Comparison of ENCODE assay signal across 22 mouse cellular contexts in genomic region chr1:174929459-174930181, GRCm38 (mm10). TPM values are rescaled to one million over a fixed set of nuclear protein-coding genes. Genes with fewer than 3 reads are reported as not detected.
DNase-seq lines count a peak whose midpoint lies in the region; ATAC-seq and TF ChIP-seq lines count a peak whose summit lies in the region.
"Had no signal": no experiment of that assay in that cellular context is flagged by ENCODE, and none has a peak within 500 bp of the region (broad histone marks: within the 10 kb centered on the region; RNA-seq: fewer than 3 reads in every experiment).

No protein-coding gene starts in this region.

- H3K4me1 ChIP-seq in hindbrain, postnatal 0 days (ENCODE audit: insufficient read depth, low read length), result no peaks in the 10 kb centered on the region
- peaks cover 6% of the 10 kb centered on the region; the same call in 1 of the 2 replicates for H3K4me1 ChIP-seq in hindbrain, embryonic 12.5 days
- H3K4me1 ChIP-seq: embryonic facial prominence, embryonic 12.5 days; forebrain, embryonic 12.5 days; heart, embryonic 10.5 days had no signal

- no peak overlapping the region for H3K4me3 ChIP-seq in hindbrain, postnatal 0 days (ENCODE audit: low read length)
- H3K4me3 ChIP-seq in hindbrain, embryonic 12.5 days, result no peak overlapping the region
- H3K4me3 ChIP-seq: embryonic facial prominence, embryonic 12.5 days; forebrain, embryonic 12.5 days; heart, embryonic 10.5 days had no signal

- H3K4me2 ChIP-seq in hindbrain, postnatal 0 days (ENCODE audit: low read depth, low read length), result no peak overlapping the region
- no peak overlapping the region for H3K4me2 ChIP-seq in hindbrain, embryonic 12.5 days (replicated peaks)
- H3K4me2 ChIP-seq: embryonic facial prominence, embryonic 12.5 days; forebrain, embryonic 12.5 days; hindbrain, embryonic 14.5 days had no signal

- no peak for TF ChIP-seq CTCF in hindbrain, postnatal 0 days (IDR thresholded peaks at IDR 0.05; ENCODE audit: low read depth)

- intact Hi-C loops in left cerebral cortex, postnatal 14 days (cut with DNase I), result no loop called here

- no peaks in the 10 kb centered on the region for H3K27me3 ChIP-seq in hindbrain, postnatal 0 days (ENCODE audit: insufficient read depth, low read length)
- no peaks in the 10 kb centered on the region for H3K27me3 ChIP-seq in hindbrain, embryonic 12.5 days
- H3K27me3 ChIP-seq: embryonic facial prominence, embryonic 12.5 days; forebrain, embryonic 12.5 days had no signal

- H3K9me3 ChIP-seq in hindbrain, postnatal 0 days (ENCODE audit: low read length), result no peaks in the 10 kb centered on the region
- H3K9me3 ChIP-seq in hindbrain, embryonic 12.5 days (replicated peaks), result no peaks in the 10 kb centered on the region
- H3K9me3 ChIP-seq: embryonic facial prominence, embryonic 12.5 days; forebrain, embryonic 12.5 days; heart, embryonic 10.5 days had no signal

- H3K36me3 ChIP-seq in hindbrain, postnatal 0 days (ENCODE audit: insufficient read depth, low read length), result no peaks in the 10 kb centered on the region
- no peaks in the 10 kb centered on the region for H3K36me3 ChIP-seq in hindbrain, embryonic 12.5 days
- H3K36me3 ChIP-seq: embryonic facial prominence, embryonic 12.5 days; forebrain, embryonic 12.5 days; heart, embryonic 10.5 days had no signal

- WGBS in hindbrain, postnatal 0 days, result 57% methylated on average over 7 of the region's 7 CpGs
- 73% methylated on average over 7 of the region's 7 CpGs for WGBS in hindbrain, embryonic 12.5 days

- no peak for ATAC-seq in hindbrain, postnatal 0 days
- ATAC-seq in hindbrain, embryonic 12.5 days (ENCODE audit: low FRiP score), result no peak
- ATAC-seq: forebrain, embryonic 16.5 days had no signal

- no peak overlapping the region for H3K9ac ChIP-seq in hindbrain, postnatal 0 days (replicated peaks; ENCODE audit: low read length)
- no peak overlapping the region for H3K9ac ChIP-seq in hindbrain, embryonic 12.5 days
- H3K9ac ChIP-seq: embryonic facial prominence, embryonic 12.5 days; forebrain, embryonic 12.5 days; hindbrain, embryonic 14.5 days had no signal

- H3K27ac ChIP-seq in hindbrain, postnatal 0 days, result no peak overlapping the region
- H3K27ac ChIP-seq in hindbrain, embryonic 12.5 days, result no peak overlapping the region
- H3K27ac ChIP-seq: embryonic facial prominence, embryonic 12.5 days; forebrain, embryonic 12.5 days; heart, embryonic 10.5 days; hindbrain, embryonic 14.5 days had no signal

- DNase-seq in hindbrain, postnatal 0 days (ENCODE audit: low spot score), result peak; percentile 18
- DNase-seq in left cerebral cortex, postnatal 14 days (ENCODE audit: low spot score in 2 of 2), result peak; percentile 38 to 77
- DNase-seq in left cerebral cortex, adult 9 months (ENCODE audit: low spot score in 2 of 2), result no peak
- peak; percentile 36 to 40 for DNase-seq in right cerebral cortex, adult 2 months (ENCODE audit: low spot score in 2 of 2)
- no peak for DNase-seq in right cerebral cortex, postnatal 36 days (ENCODE audit: low spot score in 2 of 2)
- no peak for DNase-seq in kidney, adult 18-20 months
- DNase-seq: adrenal gland, adult 8-10 months; adrenal gland, postnatal 36 days; cerebellum, adult 11-12 months; cerebellum, adult 9-10 months; cerebellum, postnatal 25 days; gastrocnemius, postnatal 36 days; heart, adult 18-20 months; heart, postnatal 10 days had no signal

RNA-seq across cellular contexts. Expression of gene Grem2, which starts 8.0 kb away (rescaled TPM):
- total RNA-seq in hindbrain, postnatal 0 days (2014; rRNA removed), result 19.7 and 19.8 TPM in 2 replicates
- 3.2 and 3.7 TPM in 2 replicates for polyA plus RNA-seq in hindbrain, postnatal 0 days (2015; fragmentation: Nextera tagmentation; extraction: Ambion mirVana)
- 2.4 and 2.9 TPM in 2 replicates for polyA plus RNA-seq in hindbrain, embryonic 12.5 days (2016; fragmentation: Nextera tagmentation; extraction: Ambion mirVana)
- 10 to 100 TPM; 22.3 to 22.9 TPM for total RNA-seq in left cerebral cortex, postnatal 14 days (2021)
- total RNA-seq: hematopoietic stem cell, adult 5-6 weeks had no signal
- polyA plus RNA-seq: heart, embryonic 14.5 days had no signal

Comparison
In these comparisons a context has a peak if more than half of its experiments do, and no peak if none do; other contexts are left out.
1. DNase-seq: peak in hindbrain, postnatal 0 days (single experiment), left cerebral cortex, postnatal 14 days (2 of 2) and right cerebral cortex, adult 2 months (2 of 2); none in left cerebral cortex, adult 9 months (0 of 2), right cerebral cortex, postnatal 36 days (0 of 2) and kidney, adult 18-20 months (single experiment).